Mouse (Mus musculus): ENCODE data around the gene Ppp2r3a. TPM values are rescaled to one million over a fixed set of nuclear protein-coding genes. Genes with fewer than 3 reads are reported as not detected.
A peak's percentile ranks its signal among the peaks of the same experiment; 100 is the strongest.

Gene Ppp2r3a
- polyA plus RNA-seq, 1 experiment from 2014 or later: 13.8 TPM

DNA sequence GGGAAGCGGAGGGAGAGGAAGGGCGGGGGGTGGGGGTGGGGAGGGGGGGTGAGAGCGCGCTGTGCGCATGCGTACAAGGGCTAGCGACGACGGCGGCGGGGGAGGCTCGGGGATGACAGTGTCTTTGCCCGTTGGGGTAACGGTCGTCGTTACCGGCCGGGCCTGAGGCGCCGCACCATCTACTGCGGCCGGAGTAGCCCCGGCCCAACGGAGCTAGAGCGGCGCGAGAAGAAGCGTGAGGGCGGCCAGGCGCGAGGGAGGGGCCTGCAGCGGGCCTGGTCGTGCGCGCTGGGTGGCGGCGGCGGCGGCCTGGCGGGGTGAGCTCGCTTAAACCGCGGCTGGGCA lies 177.6 kb downstream of the Ppp2r3a start, which contains the start of gene Msl2:
TSS of gene Msl2 (plus strand) at position 115 of the 345 bp plus-strand sequence.
- H3K4me3 ChIP-seq (replicated peaks): peak within 1 kb of the TSS; percentile 96
- H3K36me3 ChIP-seq: no peaks in the 10 kb centered on the region; the same call in 1 of the 2 replicates
- H3K9ac ChIP-seq (replicated peaks): peak within 1 kb of the TSS; percentile 97
- WGBS: 0% methylated on average over 24 of the region's 43 CpGs
- H3K4me1 ChIP-seq (replicated peaks): peaks cover 21% of the 10 kb centered on the region
- H3K27ac ChIP-seq: peak within 1 kb of the TSS; percentile 99
- peak; percentile 75 for ATAC-seq (ENCODE audit: insufficient number of reproducible peaks, insufficient read depth, low FRiP score, low TSS enrichment, low read depth)
- no peaks in the 10 kb centered on the region for H3K27me3 ChIP-seq
- peak within 1 kb of the TSS; percentile 78 for H3K4me2 ChIP-seq
- no peaks in the 10 kb centered on the region for H3K9me3 ChIP-seq

DNA sequence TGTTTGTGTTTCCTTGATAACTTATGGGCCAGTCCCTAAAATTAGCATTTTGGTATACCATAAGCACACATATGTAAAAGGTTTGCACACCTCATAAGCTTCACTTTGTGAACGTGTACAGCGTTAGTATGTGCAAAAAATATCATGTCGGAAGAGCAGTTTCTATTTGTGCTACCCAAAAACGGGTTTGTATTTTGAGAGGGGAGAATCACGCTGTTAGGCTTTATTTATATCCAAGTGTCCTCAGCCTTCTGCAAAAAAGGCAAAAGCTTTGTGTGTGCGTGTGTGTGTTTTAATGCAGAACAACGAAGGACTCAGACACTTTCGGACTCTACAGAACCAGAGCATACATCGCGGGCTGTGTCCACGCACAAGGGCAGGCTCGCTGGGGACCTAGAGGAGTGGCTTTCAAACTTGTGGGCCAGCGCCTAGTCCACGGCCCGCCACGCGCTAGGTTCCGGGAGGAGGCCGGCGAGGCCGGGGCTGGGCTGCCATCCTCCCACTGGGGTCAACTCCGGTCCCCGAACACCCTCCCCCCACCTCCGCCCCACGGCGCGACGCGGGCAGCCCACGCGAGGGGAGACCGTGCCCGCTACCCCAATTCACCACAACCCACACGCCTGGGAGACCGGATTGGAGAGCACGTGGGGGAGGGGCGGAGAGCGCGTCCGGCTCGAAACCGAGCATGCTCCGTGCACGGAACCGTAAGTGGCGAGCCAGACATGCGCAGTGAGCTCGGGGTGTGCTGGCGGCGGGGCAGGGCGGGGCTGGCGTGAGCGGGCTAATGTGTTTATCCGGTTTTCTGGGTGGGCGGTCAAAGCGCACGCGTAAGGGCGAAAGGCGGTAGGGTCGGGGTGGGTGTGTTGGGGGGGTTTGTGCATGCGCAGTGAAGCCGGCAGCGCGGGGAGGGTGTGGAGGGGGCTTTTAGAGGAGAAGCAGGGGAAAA lies 178.3 kb downstream of the Ppp2r3a start:
- peak; percentile 94 for ATAC-seq (ENCODE audit: insufficient number of reproducible peaks, insufficient read depth, low FRiP score, low TSS enrichment, low read depth)
- no peaks in the 10 kb centered on the region for H3K27me3 ChIP-seq
- peaks cover 15% of the 10 kb centered on the region for H3K4me1 ChIP-seq (replicated peaks)
- peak overlapping the region; percentile 68 for H3K4me2 ChIP-seq
- H3K27ac ChIP-seq: peak overlapping the region; percentile 99
- H3K9me3 ChIP-seq: no peaks in the 10 kb centered on the region
- peak overlapping the region; percentile 97 for H3K9ac ChIP-seq (replicated peaks)
- H3K4me3 ChIP-seq (replicated peaks): peak overlapping the region; percentile 96
- 1% methylated on average over 62 of the region's 65 CpGs for WGBS
- H3K36me3 ChIP-seq: no peaks in the 10 kb centered on the region

DNA sequence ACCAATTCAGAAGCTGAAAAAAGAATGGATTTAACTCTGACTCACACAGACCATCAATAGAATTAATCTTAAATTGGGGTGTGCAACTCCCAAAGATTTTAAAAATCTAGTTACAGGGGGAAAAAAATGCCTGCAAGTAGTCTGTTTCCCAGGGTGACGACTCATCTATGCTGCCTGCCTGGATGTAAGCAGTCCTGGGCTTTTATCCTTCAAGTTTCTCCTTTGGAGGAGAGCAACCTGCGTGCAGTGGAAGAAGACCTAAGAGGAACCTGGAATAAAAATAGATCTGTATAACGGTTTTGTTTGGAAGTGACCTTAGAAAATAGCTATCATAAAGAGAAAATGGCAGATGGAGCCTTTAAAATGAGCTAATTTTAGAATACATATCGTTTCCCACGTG lies 179.1 kb downstream of the Ppp2r3a start:
- Histone ChIP-seq H3K36me3 (no peaks in the 10 kb centered on the region), H3K27ac (no peak overlapping the region), H3K27me3 (no peaks in the 10 kb centered on the region), H3K4me1 (replicated peaks) (peaks cover 9% of the 10 kb centered on the region), H3K4me3 (replicated peaks) (no peak overlapping the region), H3K9ac (replicated peaks) (no peak overlapping the region), H3K4me2 (peak overlapping the region; percentile 68; the same call in 1 of the 2 replicates), H3K9me3 (no peaks in the 10 kb centered on the region)
- ATAC-seq (ENCODE audit: insufficient number of reproducible peaks, insufficient read depth, low FRiP score, low TSS enrichment, low read depth): no peak
- WGBS: 50% methylated on average over 5 of the region's 5 CpGs

DNA sequence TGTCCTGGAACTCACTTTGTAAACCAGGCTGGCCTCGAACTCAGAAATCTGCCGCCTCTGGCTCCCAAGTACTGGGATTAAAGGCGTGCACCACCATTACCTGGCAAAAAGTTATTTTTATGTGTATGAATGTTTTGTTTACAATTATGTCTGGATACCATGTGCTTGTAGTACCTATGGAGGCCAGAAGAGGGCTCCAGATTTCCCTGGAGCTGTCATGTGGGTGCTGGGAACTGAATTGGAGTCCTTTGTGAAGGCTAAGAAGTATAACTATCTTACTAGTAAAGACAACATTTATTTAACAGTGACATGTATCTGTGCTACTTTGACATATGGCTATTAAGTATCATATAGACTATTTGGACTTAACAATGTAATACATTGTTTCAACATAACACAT lies 181.8 kb downstream of the Ppp2r3a start:
- H3K4me1 ChIP-seq (replicated peaks): peaks cover 4% of the 10 kb centered on the region; the same call in 1 of the 2 replicates
- no peak overlapping the region for H3K27ac ChIP-seq
- H3K9me3 ChIP-seq: no peaks in the 10 kb centered on the region
- 95% methylated on average over 3 of the region's 3 CpGs for WGBS
- H3K27me3 ChIP-seq: no peaks in the 10 kb centered on the region
- H3K9ac ChIP-seq (replicated peaks): no peak overlapping the region
- ATAC-seq (ENCODE audit: insufficient number of reproducible peaks, insufficient read depth, low FRiP score, low TSS enrichment, low read depth): no peak
- H3K4me3 ChIP-seq (replicated peaks): no peak overlapping the region
- no peaks in the 10 kb centered on the region for H3K36me3 ChIP-seq
- H3K4me2 ChIP-seq: no peak overlapping the region

DNA sequence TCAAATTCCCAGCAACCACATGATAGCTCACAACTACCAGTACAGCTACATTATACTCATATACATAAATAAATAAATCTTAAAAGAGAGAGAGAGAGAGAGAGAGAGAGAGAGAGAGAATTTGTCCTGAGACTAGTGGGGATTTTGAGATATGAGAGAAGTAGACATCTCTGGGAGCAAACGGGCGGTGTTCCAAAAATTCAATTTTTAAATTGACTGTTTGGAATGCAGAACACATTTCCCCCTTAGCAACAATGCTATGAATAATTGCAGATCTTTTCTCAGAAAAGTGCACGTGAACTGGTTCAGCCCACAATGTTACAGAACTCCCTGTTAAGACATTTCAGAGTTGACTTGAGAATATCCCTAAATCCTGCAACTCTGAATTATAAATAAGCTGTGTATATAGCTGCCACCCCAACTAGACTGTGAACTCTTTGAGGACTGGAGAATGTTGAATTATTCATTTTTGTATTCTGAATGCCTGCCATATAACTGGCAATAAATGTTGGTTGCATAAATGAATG lies 186.5 kb downstream of the Ppp2r3a start:
- no peak overlapping the region for H3K4me3 ChIP-seq (replicated peaks)
- H3K27ac ChIP-seq: no peak overlapping the region
- 90% methylated on average over 3 of the region's 3 CpGs for WGBS
- H3K9ac ChIP-seq (replicated peaks): no peak overlapping the region
- no peaks in the 10 kb centered on the region for H3K27me3 ChIP-seq
- ATAC-seq (ENCODE audit: insufficient number of reproducible peaks, insufficient read depth, low FRiP score, low TSS enrichment, low read depth): no peak
- no peak overlapping the region for H3K4me2 ChIP-seq
- H3K4me1 ChIP-seq (replicated peaks): no peaks in the 10 kb centered on the region
- no peaks in the 10 kb centered on the region for H3K36me3 ChIP-seq
- H3K9me3 ChIP-seq: no peaks in the 10 kb centered on the region

DNA sequence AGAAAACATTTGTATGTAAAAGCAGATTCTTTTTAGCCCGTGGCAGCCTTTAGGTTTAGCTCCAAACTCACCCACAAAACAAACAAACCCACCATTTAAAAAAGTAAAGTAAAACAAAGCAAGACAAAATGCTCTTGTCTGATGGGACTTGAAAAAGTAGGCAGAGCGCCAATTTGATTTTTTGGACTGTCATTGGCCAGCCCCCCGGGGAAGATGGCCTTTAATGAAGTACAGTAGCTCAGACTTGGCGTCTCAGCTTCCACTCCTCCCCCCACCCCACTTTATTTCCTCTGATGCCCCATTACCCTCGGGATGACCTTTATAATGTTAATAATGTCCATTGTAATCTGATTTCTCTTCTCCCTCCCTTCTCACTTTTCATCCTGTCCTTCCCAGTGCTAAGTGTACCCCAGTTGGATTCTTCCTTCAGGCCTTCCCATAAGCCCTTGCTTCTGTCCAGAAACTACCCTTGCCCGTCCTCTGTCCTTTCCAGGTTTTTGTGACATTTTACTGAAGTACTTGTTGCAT lies 189.3 kb downstream of the Ppp2r3a start:
- H3K27me3 ChIP-seq: no peaks in the 10 kb centered on the region
- ATAC-seq (ENCODE audit: insufficient number of reproducible peaks, insufficient read depth, low FRiP score, low TSS enrichment, low read depth): no peak
- no peak overlapping the region for H3K9ac ChIP-seq (replicated peaks)
- H3K4me2 ChIP-seq: no peak overlapping the region
- no peak overlapping the region for H3K27ac ChIP-seq
- 75% methylated on average over 6 of the region's 6 CpGs for WGBS
- H3K4me1 ChIP-seq (replicated peaks): no peaks in the 10 kb centered on the region
- no peaks in the 10 kb centered on the region for H3K9me3 ChIP-seq
- H3K36me3 ChIP-seq: no peaks in the 10 kb centered on the region
- H3K4me3 ChIP-seq (replicated peaks): no peak overlapping the region

DNA sequence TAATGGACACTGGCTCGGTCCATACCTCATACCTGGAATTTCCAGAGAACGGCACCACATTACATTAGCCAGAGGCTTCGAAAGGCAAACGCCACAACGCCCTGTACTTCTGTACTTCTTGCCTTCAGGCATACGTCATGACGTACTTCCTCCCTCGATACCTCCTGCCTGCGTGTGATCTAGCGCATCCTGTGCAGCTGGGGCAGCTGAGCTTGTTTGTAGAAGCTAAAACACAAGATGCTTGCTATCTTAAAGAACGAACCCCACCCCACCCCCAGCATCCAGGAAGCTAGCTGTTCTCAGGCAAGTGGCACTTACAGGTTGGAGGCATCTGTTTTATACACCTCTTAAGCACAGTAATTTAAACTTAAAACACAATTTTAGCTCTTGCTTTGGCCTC lies 190.6 kb downstream of the Ppp2r3a start:
- Histone ChIP-seq H3K27ac (no peak overlapping the region), H3K4me2 (no peak overlapping the region), H3K9ac (replicated peaks) (no peak overlapping the region), H3K27me3 (no peaks in the 10 kb centered on the region), H3K4me3 (replicated peaks) (no peak overlapping the region), H3K9me3 (no peaks in the 10 kb centered on the region), H3K4me1 (replicated peaks) (no peaks in the 10 kb centered on the region), H3K36me3 (no peaks in the 10 kb centered on the region)
- WGBS: 71% methylated on average over 11 of the region's 11 CpGs
- ATAC-seq (ENCODE audit: insufficient number of reproducible peaks, insufficient read depth, low FRiP score, low TSS enrichment, low read depth): no peak

DNA sequence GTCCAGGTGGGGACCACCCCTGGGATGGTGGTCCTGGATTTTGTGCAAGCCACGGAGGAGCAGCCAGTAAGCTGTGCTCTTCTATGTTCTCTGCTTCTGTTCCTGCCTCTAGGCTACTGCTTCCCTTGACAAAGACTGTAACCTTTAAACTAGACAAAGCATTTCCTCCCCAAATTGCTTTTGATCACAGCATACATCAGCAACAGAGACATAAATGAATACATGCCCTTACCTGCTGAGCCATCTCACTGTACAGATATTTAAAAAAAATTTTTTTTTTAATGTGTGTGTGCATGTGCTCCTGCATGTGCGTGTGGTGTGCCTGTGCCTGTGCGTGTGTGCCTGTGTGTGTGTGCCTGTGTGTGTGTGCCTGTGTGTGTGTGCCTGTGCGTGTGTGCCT lies 194.4 kb downstream of the Ppp2r3a start:
- H3K36me3 ChIP-seq: no peaks in the 10 kb centered on the region
- 89% methylated on average over 4 of the region's 4 CpGs for WGBS
- H3K27me3 ChIP-seq: no peaks in the 10 kb centered on the region
- ATAC-seq (ENCODE audit: insufficient number of reproducible peaks, insufficient read depth, low FRiP score, low TSS enrichment, low read depth): no peak
- no peaks in the 10 kb centered on the region for H3K9me3 ChIP-seq
- H3K4me3 ChIP-seq (replicated peaks): no peak overlapping the region
- no peak overlapping the region for H3K4me2 ChIP-seq
- no peaks in the 10 kb centered on the region for H3K4me1 ChIP-seq (replicated peaks)
- H3K27ac ChIP-seq: no peak overlapping the region
- no peak overlapping the region for H3K9ac ChIP-seq (replicated peaks)

Other genes starting within 250 kb of the Ppp2r3a start
- gene Pccb, start 216.9 kb downstream of the Ppp2r3a start, polyA plus RNA-seq (2016; fragmentation: Nextera tagmentation; extraction: Ambion mirVana): 21.4 and 21.9 TPM in 2 replicates
- 8.9 and 10.6 TPM in 2 replicates for gene Msl2, start 177.7 kb downstream of the Ppp2r3a start, polyA plus RNA-seq (2016; fragmentation: Nextera tagmentation; extraction: Ambion mirVana)